Mouse (Mus musculus) forebrain, postnatal 0 days (tissue): Measurements from ENCODE around the gene Spz1. TPM values are rescaled to one million over a fixed set of nuclear protein-coding genes. Genes with fewer than 3 reads are reported as not detected.

Experiments
- ATAC-seq: fragments of 200-750 bp; cut with Nextera tagmentation; 2 replicates; pipeline ENCODE4 v1.8.0; 2017; ENCODE audit warnings: mild to moderate bottlenecking, moderate library complexity
- DNase-seq: peaks from one replicate; pipeline ENCODE4 v3.0.0-alpha.2; 2015
- H3K27ac ChIP-seq: fragments of 300-500 bp; sonication (generic); 2 replicates; pipeline ENCODE4 v1.5.1; 2014; ENCODE audit warnings: low read depth, mild to moderate bottlenecking, antibody characterized with exemption, low read length, moderate library complexity, mixed read lengths
- H3K27me3 ChIP-seq: fragments of 300-500 bp; sonication (generic); 2 replicates; pipeline ENCODE4 v1.6.1; 2014; ENCODE audit warnings: mild to moderate bottlenecking, low read length, mixed read lengths; ENCODE audit not compliant: insufficient read depth
- H3K36me3 ChIP-seq: fragments of 300-500 bp; sonication (generic); 2 replicates; pipeline ENCODE4 v1.6.1; 2014; ENCODE audit warnings: mild to moderate bottlenecking, moderate library complexity; ENCODE audit not compliant: insufficient read depth
- H3K4me1 ChIP-seq: fragments of 300-500 bp; sonication (generic); 2 replicates; pipeline ENCODE4 v1.6.1; 2014; ENCODE audit warnings: antibody characterized with exemption; ENCODE audit not compliant: insufficient read depth
- H3K4me2 ChIP-seq: fragments of 300-500 bp; sonication (generic); 2 replicates; pipeline ENCODE4 v1.6.1; 2014; ENCODE audit warnings: low read depth, mild to moderate bottlenecking, moderate library complexity
- H3K4me3 ChIP-seq: fragments of 300-500 bp; sonication (generic); 2 replicates; pipeline ENCODE4 v1.5.1; 2014; ENCODE audit warnings: low read depth, low read length, mixed read lengths
- H3K9ac ChIP-seq: fragments of 300-500 bp; sonication (generic); 2 replicates; pipeline ENCODE4 v1.6.1; 2014; ENCODE audit warnings: mild to moderate bottlenecking
- H3K9me3 ChIP-seq: fragments of 300-500 bp; sonication (generic); 2 replicates; pipeline ENCODE4 v1.6.1; 2016; ENCODE audit warnings: low read length
- CTCF ChIP-seq: sonication (generic); IDR thresholded peaks from 2 replicates; pipeline ENCODE4 v1.5.1; 2016; ENCODE audit warnings: antibody characterized with exemption, control low read depth, low read depth
- WGBS: fragments of 180-500 bp; shearing (Covaris S2); extraction: QIAGEN DNeasy Blood & Tissue Kit; methylation state at CpG from one replicate; pipeline ENCODE4 v1.1.7; 2014; 5-methylcytosine and 5-hydroxymethylcytosine counted together
- polyA plus RNA-seq: library from polyadenylated mRNA; unstranded; fragments of >200 nt; fragmentation: Nextera tagmentation; extraction: Ambion mirVana; gene quantifications from 2 replicates; pipeline ENCODE4 v1.2.1, GENCODE M21; 2015
- total RNA-seq: library from RNA; depleted of rRNA; stranded (reverse); fragments of >200 nt; gene quantifications from 2 replicates; pipeline ENCODE4 v1.2.3, GENCODE M21; 2014

Spz1 gene
- total and polyA plus RNA-seq, 2 experiments from 2014 or later, result not detected

GRCm38 (mm10) chr13:92593731-92594396, 17.9 kb upstream of the Spz1 start:
- Histone ChIP-seq H3K4me2 (no peak overlapping the region), H3K4me1 (0 out of 2 replicates have a peak, but pooled peaks cover 10% of the 10 kb centered on the region), H3K9me3 (no peaks in the 10 kb centered on the region), H3K27ac (no peak overlapping the region), H3K27me3 (no peaks in the 10 kb centered on the region), H3K4me3 (no peak overlapping the region), H3K36me3 (no peaks in the 10 kb centered on the region), H3K9ac (no peak overlapping the region)
- ATAC-seq (no peak), DNase-seq (no peak)
- TF ChIP-seq CTCF, result no peak
- 16% methylated on average over 3 of the region's 3 CpGs for WGBS

GRCm38 (mm10) chr13:92592786-92593635, 17.0 kb upstream of the Spz1 start:
- H3K4me1 ChIP-seq, result 0 out of 2 replicates have a peak, but pooled peaks cover 10% of the 10 kb centered on the region
- no peak overlapping the region for H3K9ac ChIP-seq
- H3K27ac ChIP-seq, result no peak overlapping the region
- WGBS, result 24% methylated on average over 12 of the region's 12 CpGs
- no peak overlapping the region for H3K4me2 ChIP-seq
- H3K4me3 ChIP-seq, result no peak overlapping the region
- no peak for TF ChIP-seq CTCF
- no peaks in the 10 kb centered on the region for H3K9me3 ChIP-seq
- H3K27me3 ChIP-seq, result no peaks in the 10 kb centered on the region
- no peak for DNase-seq
- 0 out of 2 replicates have a peak, but pooled peaks have one; percentile 34 for ATAC-seq
- H3K36me3 ChIP-seq, result no peaks in the 10 kb centered on the region

GRCm38 (mm10) chr13:92592268-92592785, 16.4 kb upstream of the Spz1 start:
- no peak overlapping the region for H3K4me3 ChIP-seq
- H3K36me3 ChIP-seq, result no peaks in the 10 kb centered on the region
- no peak overlapping the region for H3K4me2 ChIP-seq
- no peak overlapping the region for H3K9ac ChIP-seq
- DNase-seq, result no peak
- H3K27me3 ChIP-seq, result no peaks in the 10 kb centered on the region
- no peak for ATAC-seq
- 0 out of 2 replicates have a peak, but pooled peaks cover 10% of the 10 kb centered on the region for H3K4me1 ChIP-seq
- H3K9me3 ChIP-seq, result no peaks in the 10 kb centered on the region
- no peak overlapping the region for H3K27ac ChIP-seq
- TF ChIP-seq CTCF, result no peak
- 29% methylated on average over 5 of the region's 5 CpGs for WGBS

DNA sequence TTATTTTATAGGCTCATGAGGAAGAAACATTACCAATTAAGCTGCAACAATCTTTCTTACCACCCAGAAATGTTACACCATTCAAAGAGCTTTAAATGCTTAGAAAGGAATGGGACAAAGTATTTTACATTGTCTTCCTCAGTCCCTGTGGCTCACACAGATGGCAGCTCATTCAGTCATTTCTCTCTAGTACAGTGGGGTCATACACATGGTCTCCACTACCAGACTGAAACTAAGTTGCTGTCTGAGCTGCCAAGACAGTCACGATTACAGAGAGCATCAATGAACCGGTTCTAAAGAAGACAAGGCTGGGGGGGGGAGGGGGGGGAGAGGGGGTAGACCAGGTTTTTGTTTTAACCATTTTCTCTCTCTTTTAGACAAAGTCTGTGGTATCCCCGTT, 15.3 kb upstream of the Spz1 start:
- Histone ChIP-seq H3K27me3 (no peaks in the 10 kb centered on the region), H3K27ac (no peak overlapping the region), H3K36me3 (no peaks in the 10 kb centered on the region), H3K4me1 (0 out of 2 replicates have a peak, but pooled peaks cover 10% of the 10 kb centered on the region), H3K9ac (no peak overlapping the region), H3K4me3 (no peak overlapping the region), H3K9me3 (no peaks in the 10 kb centered on the region), H3K4me2 (no peak overlapping the region)
- 25% methylated on average over 3 of the region's 3 CpGs for WGBS
- DNase-seq, result no peak
- TF ChIP-seq CTCF, result no peak
- no peak for ATAC-seq

DNA sequence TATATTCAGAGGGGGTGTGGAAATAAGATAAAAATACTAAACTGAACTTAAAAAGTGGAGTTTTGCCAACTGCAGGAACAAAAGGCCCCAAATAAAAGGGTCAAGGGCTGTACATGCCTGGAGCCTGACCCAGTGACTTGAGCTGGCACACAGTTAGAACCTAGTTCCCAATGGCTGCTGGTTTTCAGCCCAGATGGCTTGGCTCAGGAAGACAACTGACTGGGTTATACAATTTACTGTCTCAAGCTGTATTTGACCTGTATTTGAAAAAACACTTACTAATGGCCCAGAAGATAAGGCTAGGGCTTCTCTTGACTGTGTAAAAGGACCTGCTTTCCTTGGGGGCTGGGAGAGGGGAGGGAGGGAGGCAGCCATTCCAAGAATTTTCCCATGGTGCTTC, 13.3 kb upstream of the Spz1 start:
- Histone ChIP-seq H3K9ac (no peak overlapping the region), H3K4me2 (no peak overlapping the region), H3K36me3 (no peaks in the 10 kb centered on the region), H3K4me1 (0 out of 2 replicates have a peak, but pooled peaks cover 10% of the 10 kb centered on the region), H3K27ac (no peak overlapping the region), H3K27me3 (no peaks in the 10 kb centered on the region), H3K4me3 (no peak overlapping the region), H3K9me3 (no peaks in the 10 kb centered on the region)
- no peak for TF ChIP-seq CTCF
- DNase-seq (no peak), ATAC-seq (no peak)

- H3K9ac ChIP-seq, result no peak overlapping the region
- H3K27ac ChIP-seq, result no peak overlapping the region
- ATAC-seq, result no peak
- no peaks in the 10 kb centered on the region for H3K9me3 ChIP-seq
- 0 out of 2 replicates have a peak, but pooled peaks cover 6% of the 10 kb centered on the region for H3K4me1 ChIP-seq
- no peak for DNase-seq
- H3K4me2 ChIP-seq, result no peak overlapping the region
- no peaks in the 10 kb centered on the region for H3K36me3 ChIP-seq
- H3K27me3 ChIP-seq, result no peaks in the 10 kb centered on the region
- no peak for TF ChIP-seq CTCF
- WGBS, result 73% methylated on average over 3 of the region's 3 CpGs
- no peak overlapping the region for H3K4me3 ChIP-seq
These were observed 12.7 kb upstream of the Spz1 start for GRCm38 (mm10) chr13:92588704-92589103.
